Mouse (Mus musculus): ENCODE results near the gene Gbp8.

GRCm38 (mm10) chr5:104986706-104987105 is 152.6 kb downstream of the Gbp8 start:
- peak; percentile 94 for TF ChIP-seq CTCF (IDR thresholded peaks at IDR 0.05)
- no peak for TF ChIP-seq EP300 (IDR thresholded peaks at IDR 0.05; ENCODE audit: insufficient read depth, low read depth, low read length)
